Mouse (Mus musculus) frontal cortex, adult (tissue): ENCODE results near the gene Zfp384.

Experiments
- ATAC-seq: cut with Nextera tagmentation; 2 replicates; pipeline ENCODE4 v1.9.2; 2017; ENCODE audit warnings: mild to moderate bottlenecking, moderate library complexity, mixed read lengths; ENCODE audit not compliant: low TSS enrichment

Gene Zfp384

DNA sequence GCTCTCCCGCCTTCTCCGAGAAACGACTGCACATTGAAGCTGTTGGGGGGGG lies at the start of gene Zfp384:
TSS of gene Zfp384 (plus strand) at position 17 of the 52 bp plus-strand sequence.
- ATAC-seq, result no peak

DNA sequence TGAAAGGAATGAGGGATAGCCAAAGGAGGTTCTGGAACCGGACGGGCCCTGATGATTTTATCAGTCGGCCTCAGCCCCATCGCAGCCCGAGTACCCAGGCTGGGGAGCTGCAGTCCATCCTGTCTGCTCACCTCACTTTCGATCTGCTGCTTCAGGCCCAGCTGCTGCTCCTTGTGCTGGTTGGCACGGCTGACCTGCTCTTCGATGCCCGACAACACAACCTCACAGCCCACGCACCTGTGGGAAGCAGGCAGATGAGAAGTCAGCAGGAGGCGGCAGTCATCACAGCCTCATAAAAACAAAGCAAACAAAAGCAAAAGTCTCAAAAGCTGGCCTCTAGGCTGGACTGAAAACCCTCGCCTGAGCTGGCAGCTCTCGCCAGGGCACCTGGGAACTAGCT lies 49.0 kb upstream of the Zfp384 start:
- ATAC-seq, result no peak

DNA sequence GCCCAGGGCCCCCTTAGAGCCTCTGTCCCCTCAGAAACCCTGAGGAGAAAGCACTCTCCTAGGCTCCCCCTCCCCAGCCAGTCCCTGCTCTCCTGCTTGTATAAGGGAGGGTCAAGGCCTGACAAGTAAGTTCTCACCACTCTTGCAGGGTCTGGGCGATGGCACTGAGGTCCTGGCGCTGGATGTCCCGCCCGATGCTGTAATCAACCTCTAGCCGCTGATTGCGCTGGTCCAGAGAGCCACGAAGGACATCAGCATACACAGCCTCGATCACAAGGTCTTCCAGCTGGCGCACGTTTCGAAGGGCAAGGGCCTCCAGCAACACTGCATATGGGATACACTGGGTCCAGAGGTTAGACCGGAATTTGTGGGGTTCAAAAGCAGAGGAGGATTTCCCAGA lies 47.9 kb upstream of the Zfp384 start:
- ATAC-seq, result no peak

DNA sequence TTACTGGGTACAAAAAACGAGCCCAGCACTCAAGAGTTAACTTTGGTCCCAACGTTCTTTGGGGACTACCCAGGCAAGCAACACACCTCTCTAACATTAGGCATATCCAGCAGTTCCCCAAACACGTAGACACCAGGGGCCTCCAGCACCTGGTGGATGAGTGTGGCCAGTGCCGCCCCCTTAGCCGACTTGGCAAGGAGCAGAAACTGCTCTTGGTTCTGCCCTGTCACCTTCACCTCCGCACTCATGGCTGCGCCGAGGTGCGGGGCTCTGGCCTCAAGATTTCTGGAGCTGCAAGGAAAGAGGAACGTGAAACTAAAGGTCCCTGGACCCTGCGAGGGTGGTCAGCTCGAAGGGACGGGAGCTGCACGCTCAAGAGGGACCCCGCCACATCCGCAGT lies 44.3 kb upstream of the Zfp384 start:
- ATAC-seq, result no peak

DNA sequence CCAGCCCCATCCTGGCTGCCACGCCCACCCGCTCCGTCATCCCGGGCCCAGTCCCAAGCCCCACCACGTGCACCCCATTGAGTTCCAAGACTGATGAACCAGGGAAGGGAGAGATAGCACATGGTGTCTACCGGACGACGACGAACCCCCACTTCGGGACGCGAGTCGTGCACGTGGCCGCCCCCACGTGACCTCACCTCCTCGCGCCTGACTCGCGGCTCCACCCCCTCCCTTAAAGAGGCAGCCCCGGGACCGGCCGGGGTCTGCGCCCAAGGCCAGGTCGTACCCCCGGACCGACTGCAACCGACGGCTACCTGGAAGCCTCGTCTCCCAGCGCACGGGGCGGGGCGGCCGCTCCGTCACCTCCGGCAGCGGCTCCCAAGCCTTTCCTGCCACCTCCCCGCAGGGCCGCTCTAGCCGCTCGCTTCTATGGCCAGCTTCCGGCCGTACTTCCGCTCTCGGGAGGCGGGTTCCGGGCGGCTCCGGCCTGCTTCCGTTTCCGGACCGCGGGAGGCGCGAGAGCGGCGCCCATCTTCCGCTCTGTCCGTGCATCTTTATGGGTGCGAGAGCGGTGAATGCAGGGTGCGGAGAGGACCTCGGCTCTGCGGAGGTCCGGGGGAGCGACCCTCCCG lies 43.7 kb upstream of the Zfp384 start, which contains the start of gene Cops7a:
TSS of gene Cops7a (minus strand) at position 451 of the 632 bp plus-strand sequence.
- peak; percentile 97 for ATAC-seq

DNA sequence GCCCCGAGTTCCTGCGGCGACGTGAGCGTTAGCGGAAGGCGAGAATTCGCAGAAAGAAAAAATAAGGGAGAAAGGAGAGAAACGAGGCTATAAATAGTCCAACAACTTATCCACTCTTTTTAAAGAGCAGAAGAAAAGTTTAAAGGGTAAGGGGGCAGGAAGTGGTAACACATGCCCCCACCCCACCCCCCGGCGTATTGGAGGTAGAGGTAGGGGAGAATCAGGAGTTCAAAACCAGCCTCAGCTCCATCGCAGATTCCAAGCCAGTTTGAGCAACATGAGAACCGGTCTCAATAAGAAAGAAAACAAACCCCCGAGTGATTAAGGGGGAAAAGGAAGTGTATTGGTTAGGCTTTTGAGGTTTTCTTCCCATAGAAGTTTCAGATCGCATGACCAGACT lies 43.2 kb upstream of the Zfp384 start:
- no peak for ATAC-seq

DNA sequence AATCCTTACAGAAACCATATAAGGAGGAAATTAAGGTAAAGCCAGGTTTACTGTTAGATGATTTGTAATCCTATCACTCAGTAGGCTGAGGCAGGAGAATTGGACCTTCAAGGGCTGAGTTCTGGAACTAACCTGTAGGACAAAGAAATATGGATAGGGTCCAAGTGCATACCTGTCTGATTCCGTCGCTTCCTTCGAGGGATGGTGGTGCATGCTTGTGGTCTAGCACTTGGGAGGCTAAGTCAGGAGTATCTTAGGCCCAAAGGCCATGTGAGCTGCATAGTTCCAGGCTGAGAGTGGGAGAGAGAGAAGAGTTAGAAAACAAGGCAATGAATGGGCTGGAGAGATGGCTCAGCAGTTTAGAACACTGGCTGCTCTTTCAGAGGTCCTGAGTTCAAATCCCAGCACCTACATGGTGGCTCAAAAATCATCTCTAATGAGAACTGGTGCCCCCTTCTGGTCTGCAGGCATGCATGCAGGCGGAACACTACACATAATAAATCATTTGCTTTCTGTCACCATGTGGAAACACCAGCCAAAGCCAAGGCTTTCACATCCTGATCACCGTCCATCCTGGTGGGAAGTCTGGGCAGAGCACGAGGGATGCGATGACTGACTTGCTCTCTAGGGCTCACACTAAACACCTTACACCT lies 42.4 kb upstream of the Zfp384 start:
- ATAC-seq, result no peak

DNA sequence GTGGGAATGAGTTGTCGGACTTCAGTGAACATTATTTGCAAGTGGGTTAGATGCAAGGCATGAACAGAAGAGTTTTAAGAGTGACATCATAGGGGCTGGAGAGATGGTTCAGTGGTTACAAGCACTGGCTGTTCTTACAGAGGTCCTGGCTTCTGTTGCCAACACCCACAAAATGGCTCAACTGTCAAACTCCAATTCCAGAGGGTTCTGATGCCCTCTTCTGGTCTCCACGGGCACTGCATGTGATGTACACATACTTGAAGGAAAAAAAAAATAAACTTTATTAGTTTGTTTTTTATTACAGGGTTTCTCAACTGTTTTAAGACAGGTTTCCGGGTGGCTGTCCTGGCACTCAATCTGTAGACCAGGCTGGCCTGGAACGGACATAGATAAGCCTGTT lies 41.2 kb upstream of the Zfp384 start:
- ATAC-seq, result no peak

DNA sequence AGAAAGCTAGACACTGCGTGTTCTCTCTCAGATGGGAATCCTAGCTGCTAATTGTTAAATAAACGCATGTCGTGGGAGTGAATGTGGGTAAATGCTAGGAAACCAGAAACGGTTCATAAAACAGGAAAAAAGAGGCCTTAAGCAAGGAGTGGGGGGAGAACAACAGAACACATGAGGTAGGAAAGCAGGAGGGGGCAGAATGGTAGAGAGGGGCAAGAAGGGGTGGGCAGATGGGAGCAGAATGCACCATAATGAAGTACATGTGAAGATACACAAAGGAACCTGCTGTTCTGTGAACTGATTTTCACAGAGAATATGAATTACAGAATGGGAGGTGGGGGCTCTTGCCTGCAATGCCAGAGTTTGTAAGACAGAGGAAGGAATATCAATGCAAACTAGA lies 16.7 kb upstream of the Zfp384 start:
- ATAC-seq, result no peak

DNA sequence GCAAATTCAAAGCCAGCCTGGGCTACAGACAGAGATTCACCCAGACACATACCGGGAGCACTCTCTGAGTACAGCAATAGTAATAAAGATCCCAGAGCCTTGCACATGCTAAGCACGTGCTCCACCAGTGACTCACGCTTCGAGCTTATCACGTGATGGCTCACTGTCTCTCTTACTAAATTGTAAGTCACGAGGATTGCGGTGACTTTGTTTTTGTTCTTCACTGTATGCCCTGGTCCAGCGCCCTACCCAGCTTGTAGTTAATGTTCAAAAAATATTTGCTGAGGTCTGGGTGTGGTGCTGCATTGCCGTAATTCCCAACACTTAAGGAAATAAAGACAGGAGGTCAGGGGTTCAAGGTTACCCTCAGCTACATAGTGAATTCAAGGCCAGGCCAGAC lies 15.6 kb upstream of the Zfp384 start:
- ATAC-seq, result no peak

DNA sequence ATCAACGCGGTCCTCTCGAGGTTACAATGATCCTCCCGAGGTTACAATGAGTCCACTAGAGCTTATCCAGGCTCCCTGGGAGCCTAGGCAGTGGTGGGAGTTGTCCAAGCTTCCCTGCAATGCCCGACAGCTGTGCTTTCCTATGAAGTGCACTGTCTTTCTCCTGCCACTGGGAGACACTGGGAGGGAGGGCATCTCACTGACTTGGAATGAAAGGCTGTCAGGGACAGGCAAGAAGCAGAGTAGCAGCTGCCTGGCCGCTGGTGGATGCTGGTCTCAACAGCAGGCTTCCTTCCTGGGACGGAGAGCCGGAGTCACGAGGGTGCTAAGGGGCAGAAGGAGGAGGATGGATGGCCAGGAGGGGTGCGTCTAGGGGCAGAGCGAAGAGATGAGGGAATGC lies 15.1 kb upstream of the Zfp384 start:
- 0 out of 2 replicates have a peak, but pooled peaks have one; percentile 13 for ATAC-seq

DNA sequence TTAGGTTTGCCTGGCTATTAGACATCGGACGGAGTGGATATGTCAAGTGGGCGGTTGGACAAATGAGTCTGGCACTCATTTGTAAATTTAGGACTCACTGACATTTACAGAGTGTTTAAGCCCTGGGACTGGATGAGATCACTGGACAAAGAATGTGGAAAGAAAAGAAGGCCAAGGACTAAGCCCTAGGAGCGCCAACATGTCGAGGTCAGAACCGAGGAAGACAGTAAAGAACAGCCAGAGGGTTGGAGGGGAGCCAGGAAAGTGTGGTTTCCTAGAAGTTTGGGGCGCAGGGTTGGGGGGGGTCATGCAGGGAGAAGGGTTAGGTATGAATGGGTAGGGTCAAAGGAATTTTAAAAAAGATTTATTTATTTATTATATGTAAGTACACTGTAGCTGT lies 13.7 kb upstream of the Zfp384 start:
- ATAC-seq, result no peak

DNA sequence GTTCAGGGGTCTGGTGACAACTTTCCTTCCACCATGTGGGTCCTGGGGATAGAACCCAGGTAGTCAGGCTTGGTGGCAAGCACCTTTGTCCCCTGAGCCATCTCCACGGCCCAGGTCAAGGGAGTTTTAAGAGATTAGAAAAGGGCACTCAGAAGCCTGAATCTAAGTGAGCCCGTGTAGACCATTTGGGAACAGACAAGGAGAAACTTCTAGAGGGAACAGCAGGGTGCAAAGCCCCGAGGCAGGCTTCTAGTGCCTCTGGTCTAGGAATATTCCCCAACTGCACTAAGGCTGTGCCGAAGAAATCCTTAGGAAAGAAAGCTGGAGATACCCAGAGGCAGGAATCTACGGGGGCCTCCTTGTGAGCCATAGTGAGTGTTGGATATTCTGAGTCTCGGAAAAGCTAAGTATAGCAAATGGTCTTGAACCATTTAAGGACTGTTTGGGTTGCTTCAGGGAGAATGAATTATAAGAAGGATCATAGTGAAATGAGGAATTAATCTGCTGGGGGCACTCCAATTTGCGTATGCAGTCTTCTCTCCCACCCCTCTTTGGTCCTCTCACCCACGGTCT lies 13.0 kb upstream of the Zfp384 start:
- ATAC-seq, result peak; percentile 15; the same call in 1 of the 2 replicates

DNA sequence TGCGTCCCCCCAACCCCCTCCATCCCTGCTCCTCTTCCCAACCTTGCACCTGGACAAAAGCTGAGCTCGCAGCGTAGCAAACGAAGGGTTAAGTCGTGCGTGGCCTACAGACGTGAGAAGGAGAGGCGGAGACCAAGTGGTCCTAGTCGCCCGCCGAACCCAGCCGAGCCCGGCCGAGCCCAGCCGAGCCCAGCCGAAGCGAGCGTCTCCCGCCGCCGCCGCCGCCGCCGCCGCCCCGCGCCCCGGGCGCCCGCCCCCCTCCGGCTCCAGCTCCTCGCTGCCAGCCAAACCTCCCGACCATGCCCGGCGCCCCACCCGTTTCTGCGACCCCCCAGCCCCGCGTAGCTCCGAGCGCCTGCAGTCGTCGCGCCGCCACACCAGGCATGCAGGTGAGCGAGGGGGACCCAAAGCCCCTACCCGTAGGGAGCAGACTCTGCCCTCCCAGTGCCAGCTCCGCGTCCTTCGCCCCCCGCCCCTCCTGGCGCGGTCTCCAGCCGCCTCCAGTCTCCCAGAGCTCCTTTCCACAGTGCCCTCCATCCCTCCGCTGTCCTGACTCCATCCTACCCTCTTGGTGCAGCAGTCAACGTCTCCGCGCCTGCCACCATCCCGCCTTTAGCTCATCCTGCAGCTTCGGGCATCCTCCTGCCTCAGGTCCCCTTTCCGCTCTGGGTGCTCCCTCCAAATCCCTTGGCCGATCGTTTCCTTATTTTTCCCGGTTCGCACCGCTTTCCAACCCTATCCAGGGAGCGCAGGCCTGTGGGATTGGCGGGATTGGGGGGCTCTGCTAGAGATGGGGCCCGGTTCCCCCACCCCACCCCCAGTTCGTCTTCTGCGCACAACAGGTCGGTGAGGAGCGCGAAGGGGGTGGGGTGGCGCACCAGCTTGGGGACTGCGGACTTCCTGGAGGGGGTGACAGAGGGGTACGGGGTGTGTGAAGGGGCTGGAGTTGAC lies 12.1 kb upstream of the Zfp384 start, which contains the start of gene Pianp:
TSS of gene Pianp (plus strand) at position 144 of the 951 bp plus-strand sequence.
- peak; percentile 56 for ATAC-seq

DNA sequence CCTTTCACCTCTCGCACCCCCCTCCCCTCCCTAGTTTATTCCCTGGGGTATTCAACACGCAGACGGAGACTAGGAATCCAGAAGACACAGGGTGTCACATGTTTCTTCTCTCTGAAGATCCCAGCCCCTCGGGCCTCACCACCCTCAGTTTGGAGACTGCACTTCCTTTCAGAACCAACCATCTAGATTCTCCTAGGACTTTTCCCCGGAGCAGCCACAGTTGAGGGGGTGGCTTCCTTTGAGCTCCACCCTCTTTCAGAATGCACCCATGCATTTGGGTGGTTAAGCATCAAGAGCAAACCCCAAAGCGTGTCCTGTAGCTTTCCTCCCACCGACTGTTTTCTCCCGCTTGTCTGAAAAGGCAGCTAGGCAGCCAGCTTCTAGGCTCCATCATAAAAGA lies 10.9 kb upstream of the Zfp384 start:
- peak; percentile 61 for ATAC-seq

DNA sequence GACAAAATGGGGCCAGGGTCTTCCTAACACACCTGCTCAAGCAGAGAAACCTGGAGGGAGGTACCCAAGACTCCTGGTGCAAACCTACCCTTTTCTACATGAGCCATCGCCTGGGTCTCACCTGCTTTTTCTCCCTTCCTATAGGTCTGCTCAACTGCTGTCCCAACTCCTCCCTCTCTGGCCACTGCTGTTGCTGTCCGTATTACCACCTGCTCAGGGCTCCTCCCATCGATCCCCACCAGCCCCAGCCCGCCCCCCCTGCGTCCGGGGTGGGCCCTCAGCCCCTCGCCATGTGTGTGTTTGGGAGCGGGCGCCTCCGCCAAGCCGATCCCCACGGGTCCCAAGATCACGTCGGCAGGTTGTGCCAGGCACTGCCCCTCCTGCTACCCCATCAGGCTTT lies 9.9 kb upstream of the Zfp384 start:
- ATAC-seq, result no peak

DNA sequence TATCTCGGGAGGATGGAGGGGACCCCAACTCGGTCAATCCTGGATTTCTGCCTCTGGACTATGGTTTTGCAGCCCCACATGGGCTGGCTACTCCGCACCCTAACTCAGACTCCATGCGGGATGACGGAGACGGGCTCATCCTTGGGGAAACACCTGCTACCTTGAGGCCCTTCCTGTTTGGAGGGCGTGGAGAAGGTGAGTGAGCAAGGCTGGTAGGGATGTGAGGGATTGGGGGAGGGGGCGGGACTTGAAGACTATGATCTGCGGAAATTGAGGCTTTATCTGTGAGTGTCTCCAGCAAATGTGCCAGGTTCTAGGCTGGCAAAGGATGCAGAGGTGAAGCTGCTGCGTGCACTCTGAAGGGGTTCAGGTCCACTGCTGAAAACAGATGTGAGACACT lies 9.4 kb upstream of the Zfp384 start:
- no peak for ATAC-seq

DNA sequence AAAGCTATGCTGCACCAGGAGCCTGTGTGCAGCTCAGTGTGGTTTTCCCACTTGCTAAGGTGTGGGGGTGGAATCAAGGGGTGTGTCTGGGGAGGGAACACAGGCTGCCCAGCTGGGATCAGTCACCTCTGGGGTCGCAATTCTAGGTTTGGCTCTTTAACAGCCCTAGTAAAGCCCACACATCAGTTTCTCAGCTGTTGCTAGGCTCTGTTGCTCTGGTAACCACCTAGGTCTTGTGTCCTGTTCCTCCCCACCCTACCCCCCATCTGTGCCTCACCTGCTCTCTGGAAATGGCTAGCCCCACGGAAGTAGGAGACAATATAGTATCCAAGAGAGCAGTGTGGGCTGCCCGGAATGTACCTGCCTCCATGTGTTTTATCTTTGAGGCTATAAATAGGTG lies 5.2 kb upstream of the Zfp384 start:
- ATAC-seq, result no peak

DNA sequence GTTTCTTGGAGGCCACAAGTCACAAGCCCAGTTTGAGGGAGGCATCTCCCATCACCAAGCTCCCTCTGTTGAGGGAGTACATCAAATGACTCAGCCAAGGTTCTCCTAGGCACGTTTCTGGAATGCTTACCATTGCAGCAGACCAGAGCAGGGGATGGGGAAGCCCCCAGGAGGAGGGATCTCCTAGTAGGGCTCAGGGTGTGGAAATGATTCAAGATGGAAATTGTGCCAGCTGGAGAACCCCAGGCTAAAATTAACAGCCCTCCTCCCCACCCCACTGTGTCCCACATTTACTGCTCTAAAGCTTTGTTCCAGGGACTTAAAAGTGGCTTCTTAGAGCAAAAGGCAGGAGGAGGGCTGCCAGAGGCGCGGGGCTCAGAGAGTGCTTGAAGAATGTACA lies 3.9 kb upstream of the Zfp384 start:
- no peak for ATAC-seq

DNA sequence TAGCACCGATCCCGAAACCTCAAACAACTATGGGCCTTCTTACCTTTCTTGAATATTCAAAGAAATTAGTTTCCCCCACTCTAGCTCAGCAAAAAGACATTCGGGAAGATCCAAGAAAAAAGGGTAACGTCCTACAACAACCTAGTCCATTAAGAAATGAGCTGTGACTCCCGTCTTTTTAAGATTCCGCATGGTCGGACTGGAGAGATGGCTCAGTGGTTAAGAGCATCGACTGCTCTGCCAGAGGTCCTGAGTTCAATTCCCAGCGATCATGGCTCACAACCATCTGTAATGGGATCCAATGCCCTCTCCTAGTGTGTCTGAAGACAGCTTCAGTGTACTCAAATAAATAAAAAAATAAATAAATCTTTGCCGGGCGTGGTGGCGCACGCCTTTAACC lies 885 bp upstream of the Zfp384 start:
- no peak for ATAC-seq

DNA sequence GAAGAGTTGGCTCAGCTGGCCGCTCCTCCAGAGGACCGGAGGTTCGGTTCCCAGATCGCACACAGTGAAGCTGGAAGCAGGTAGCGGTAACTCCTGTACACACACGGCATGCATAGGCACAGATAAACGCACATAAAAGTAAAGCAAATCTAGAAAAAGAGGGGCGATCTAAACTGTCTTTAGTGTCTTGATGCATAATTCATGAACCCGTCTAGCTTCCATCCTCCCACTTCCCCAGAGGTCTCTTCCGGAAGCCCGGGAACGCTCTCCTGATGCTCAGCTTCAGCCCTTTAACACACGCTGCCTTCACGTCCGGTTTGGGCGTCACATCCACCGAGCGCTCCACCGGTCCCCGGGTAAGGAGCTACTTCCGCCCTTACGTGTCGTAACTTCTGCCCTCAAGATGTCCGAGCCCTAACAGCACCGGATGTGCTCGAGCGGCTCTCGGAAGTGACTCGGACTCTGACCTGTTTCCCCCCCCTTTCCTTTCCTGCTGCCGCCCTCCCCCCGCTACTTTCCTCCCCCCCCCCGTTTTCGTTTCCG lies 288 bp upstream of the Zfp384 start:
- ATAC-seq, result peak; percentile 94
